Mouse (Mus musculus) C2C12 (cell line): ENCODE results near the gene Hist1h4h. TPM values are rescaled to one million over a fixed set of nuclear protein-coding genes. Genes with fewer than 3 reads are reported as not detected.
A peak's percentile ranks its signal among the peaks of the same experiment; 100 is the strongest.

Experiments
- H3K27me3 ChIP-seq: one replicate; pipeline ENCODE4 v1.6.1; 2011; ENCODE audit not compliant: control insufficient read depth, insufficient read depth, insufficient read length
- H3K36me3 ChIP-seq: one replicate; pipeline ENCODE4 v1.6.1; 2011; ENCODE audit not compliant: control insufficient read depth, insufficient read depth
- H3K4me3 ChIP-seq: one replicate; pipeline ENCODE4 v1.5.1; 2011; ENCODE audit warnings: mild to moderate bottlenecking, control low read depth; ENCODE audit not compliant: poor library complexity, insufficient read depth, severe bottlenecking
- H3K79me2 ChIP-seq: one replicate; pipeline ENCODE4 v1.6.1; 2011; ENCODE audit not compliant: control insufficient read depth, insufficient read depth
- H3K79me3 ChIP-seq: one replicate; pipeline ENCODE4 v1.6.1; 2011; ENCODE audit warnings: low read depth, control low read depth
- H3ac ChIP-seq: one replicate; pipeline ENCODE3; 2011; ENCODE audit warnings: low read depth; ENCODE audit not compliant: control insufficient read depth, insufficient read length
- CEBPB ChIP-seq: IDR thresholded peaks from one replicate; pipeline ENCODE4 v1.6.1; 2011; ENCODE audit warnings: low read depth, mild to moderate bottlenecking, control low read depth, moderate library complexity
- CTCF ChIP-seq: IDR thresholded peaks from one replicate; pipeline ENCODE4 v1.5.1; 2011; ENCODE audit not compliant: control insufficient read depth, insufficient read depth, insufficient read length
- FOSL1 ChIP-seq: IDR thresholded peaks from one replicate; pipeline ENCODE4 v1.8.0; 2011; ENCODE audit warnings: mild to moderate bottlenecking, low read length; ENCODE audit not compliant: poor library complexity, insufficient read depth, severe bottlenecking
- MAX ChIP-seq: IDR thresholded peaks from one replicate; pipeline ENCODE4 v1.6.1; 2011; ENCODE audit warnings: mild to moderate bottlenecking, control low read depth
- MYOD1 ChIP-seq: IDR thresholded peaks from one replicate; pipeline ENCODE4 v1.6.1; 2011; ENCODE audit warnings: low read depth; ENCODE audit not compliant: control insufficient read depth, insufficient read length
- MYOG ChIP-seq: IDR thresholded peaks from one replicate; pipeline ENCODE4 v1.6.1; 2011; ENCODE audit not compliant: control insufficient read depth, insufficient read length; ENCODE audit errors: extremely low read depth
- USF1 ChIP-seq: IDR thresholded peaks from one replicate; pipeline ENCODE4 v1.6.1; 2011; ENCODE audit warnings: low read depth, mild to moderate bottlenecking, control low read depth, moderate library complexity
- polyA plus RNA-seq: library from polyadenylated mRNA; unstranded; fragments of >200 nt; fragmentation: generic; extraction: Trizol; gene quantifications from one replicate; pipeline ENCODE4 v1.2.1, GENCODE M21; 2012; ENCODE audit warnings: missing spikeins

The Hist1h4h gene
- polyA plus RNA-seq, 1 experiment = 6.9 TPM

DNA sequence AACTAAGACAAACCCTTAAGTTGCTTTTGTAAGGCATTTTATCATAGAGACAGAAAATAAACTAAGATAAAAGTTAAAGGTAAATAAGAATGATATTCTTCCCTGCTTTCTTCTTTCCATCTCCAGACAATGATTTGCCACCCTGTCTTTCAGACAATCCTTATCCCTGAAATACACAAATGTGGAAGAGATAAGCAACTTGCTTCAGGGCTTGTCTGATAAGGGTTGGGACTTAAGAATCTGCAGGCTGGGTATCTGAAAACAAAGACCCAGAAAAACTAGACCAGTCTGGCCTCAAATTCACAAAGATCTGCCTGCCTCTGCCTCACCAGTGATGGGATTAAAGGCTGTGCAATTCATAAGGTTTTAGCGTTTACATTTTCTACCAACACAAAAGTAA, 39.6 kb upstream of the Hist1h4h start:
- no peak for TF ChIP-seq MYOG
- Histone ChIP-seq H3K79me2 (no peaks in the 10 kb centered on the region), H3K79me3 (no peaks in the 10 kb centered on the region), H3ac (no peak overlapping the region), H3K4me3 (no peak overlapping the region), H3K27me3 (no peaks in the 10 kb centered on the region), H3K36me3 (no peaks in the 10 kb centered on the region)

DNA sequence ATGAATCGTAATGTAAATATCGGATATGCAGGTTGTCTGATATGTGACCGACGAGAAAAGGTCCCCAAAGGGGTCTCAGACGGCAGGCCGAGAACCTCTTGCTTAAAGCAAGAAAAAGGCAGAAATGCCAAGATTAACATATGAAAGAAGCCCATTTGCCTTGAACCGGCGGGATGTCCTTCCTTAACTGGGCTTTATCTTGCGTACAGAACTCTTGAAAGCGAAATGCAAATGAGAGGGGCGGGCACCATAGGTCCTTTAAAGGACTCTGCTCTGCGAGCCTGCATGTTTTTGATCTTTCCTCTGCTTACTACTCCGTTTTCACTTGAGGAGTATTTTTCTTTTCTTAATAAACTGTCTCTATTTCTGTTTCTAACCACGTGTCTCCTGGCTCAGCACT, 38.9 kb upstream of the Hist1h4h start:
- H3K36me3 ChIP-seq = no peaks in the 10 kb centered on the region
- H3ac ChIP-seq = no peak overlapping the region
- H3K4me3 ChIP-seq = no peak overlapping the region
- no peaks in the 10 kb centered on the region for H3K79me2 ChIP-seq
- H3K27me3 ChIP-seq = no peaks in the 10 kb centered on the region
- TF ChIP-seq MAX = no peak
- no peak for TF ChIP-seq MYOD1
- no peak for TF ChIP-seq USF1
- TF ChIP-seq CTCF = no peak
- no peak for TF ChIP-seq FOSL1
- no peaks in the 10 kb centered on the region for H3K79me3 ChIP-seq

DNA sequence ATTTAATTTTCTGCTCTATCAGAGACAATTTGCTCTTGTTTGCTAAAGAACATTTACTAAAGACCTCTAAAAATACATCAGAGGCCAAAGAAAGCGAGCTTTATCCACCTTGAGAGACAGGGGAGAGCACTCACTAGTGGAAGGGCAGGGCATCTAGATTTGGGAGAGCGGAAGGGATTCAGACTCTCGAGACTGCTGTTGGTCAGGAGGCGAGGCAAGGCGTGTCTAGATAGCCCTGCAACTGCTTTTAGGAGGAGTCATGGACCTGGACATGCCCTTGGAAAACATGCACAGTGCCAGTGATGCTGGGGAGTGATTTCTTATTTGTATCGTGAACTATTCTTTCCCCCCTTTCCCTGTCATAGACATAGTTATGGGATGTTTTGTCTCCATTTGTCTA, 35.3 kb upstream of the Hist1h4h start:
- H3K27me3 ChIP-seq = no peaks in the 10 kb centered on the region
- no peaks in the 10 kb centered on the region for H3K36me3 ChIP-seq
- TF ChIP-seq MYOG (no peak), MAX (no peak), USF1 (no peak), MYOD1 (no peak), CEBPB (no peak), CTCF (no peak), FOSL1 (no peak)
- H3K4me3 ChIP-seq = no peak overlapping the region
- H3ac ChIP-seq = no peak overlapping the region
- H3K79me2 ChIP-seq = no peaks in the 10 kb centered on the region
- no peaks in the 10 kb centered on the region for H3K79me3 ChIP-seq

DNA sequence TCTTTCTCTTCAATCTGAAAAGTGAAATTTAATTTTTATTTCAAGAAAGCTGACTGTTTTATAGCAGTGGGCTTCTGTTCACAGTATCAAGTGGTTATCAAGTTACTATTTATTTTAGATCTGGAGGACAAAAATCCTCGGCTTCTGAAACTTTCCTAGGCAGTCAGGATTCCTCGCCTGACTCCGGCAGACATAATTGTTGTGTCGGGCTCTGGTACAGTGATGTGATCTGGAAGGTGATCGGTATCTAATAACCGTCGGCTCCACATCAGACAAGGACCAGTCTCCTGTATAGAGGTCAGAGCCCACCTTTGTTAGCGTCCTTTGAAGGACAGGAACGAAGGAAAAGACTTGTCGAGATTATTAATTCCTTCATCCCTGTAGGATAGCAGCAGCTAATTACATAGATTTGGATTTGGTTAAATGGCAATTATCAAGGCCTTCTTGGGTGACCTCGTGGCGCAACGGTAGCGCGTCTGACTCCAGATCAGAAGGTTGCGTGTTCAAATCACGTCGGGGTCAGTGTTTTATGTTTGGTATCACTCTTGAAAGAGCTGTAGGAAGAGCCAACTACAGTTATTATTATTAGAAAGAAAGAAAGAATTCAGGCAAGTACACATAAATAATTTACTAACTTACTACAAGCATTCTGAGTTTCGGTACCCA, 33.1 kb upstream of the Hist1h4h start:
- H3K79me2 ChIP-seq = no peaks in the 10 kb centered on the region
- H3K79me3 ChIP-seq = no peaks in the 10 kb centered on the region
- TF ChIP-seq MAX (no peak), USF1 (peak; percentile 6), MYOD1 (no peak), FOSL1 (no peak)
- H3K4me3 ChIP-seq = no peak overlapping the region
- H3K27me3 ChIP-seq = no peaks in the 10 kb centered on the region
- H3ac ChIP-seq = no peak overlapping the region
- H3K36me3 ChIP-seq = no peaks in the 10 kb centered on the region

DNA sequence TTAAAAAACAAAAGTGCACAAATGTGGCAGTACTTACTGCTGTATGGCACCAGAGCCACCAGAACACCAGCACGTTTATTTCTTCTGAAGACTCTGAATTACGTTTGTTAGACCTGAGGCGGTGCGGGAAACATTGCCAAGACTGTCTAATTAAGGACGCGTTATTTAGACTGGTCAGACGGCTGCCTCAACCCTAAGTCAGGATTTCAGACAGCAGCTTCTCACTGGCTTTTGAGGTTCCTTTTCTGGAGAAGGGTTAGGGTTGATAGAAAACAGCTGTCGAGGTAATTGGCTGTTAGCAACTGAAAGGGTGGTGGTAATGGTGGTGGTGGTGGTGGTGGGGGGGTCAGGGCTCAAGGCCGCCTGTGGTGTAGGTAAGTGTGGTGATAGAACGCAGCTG, 32.2 kb upstream of the Hist1h4h start:
- Histone ChIP-seq H3K4me3 (no peak overlapping the region), H3K79me3 (no peaks in the 10 kb centered on the region), H3K27me3 (no peaks in the 10 kb centered on the region), H3ac (no peak overlapping the region), H3K36me3 (no peaks in the 10 kb centered on the region), H3K79me2 (no peaks in the 10 kb centered on the region)
- TF ChIP-seq MYOG (no peak), MAX (no peak), CEBPB (no peak), CTCF (no peak), FOSL1 (no peak), USF1 (no peak), MYOD1 (no peak)

GRCm38 (mm10) chr13:23499943-23500342, 30.9 kb upstream of the Hist1h4h start:
- no peaks in the 10 kb centered on the region for H3K79me2 ChIP-seq
- H3K27me3 ChIP-seq = no peaks in the 10 kb centered on the region
- no peaks in the 10 kb centered on the region for H3K79me3 ChIP-seq
- no peak for TF ChIP-seq MYOD1
- TF ChIP-seq MYOG = no peak
- TF ChIP-seq CTCF = no peak
- no peak for TF ChIP-seq USF1
- TF ChIP-seq MAX = no peak
- TF ChIP-seq FOSL1 = no peak
- no peak overlapping the region for H3ac ChIP-seq
- no peak overlapping the region for H3K4me3 ChIP-seq
- no peaks in the 10 kb centered on the region for H3K36me3 ChIP-seq
